Mouse (Mus musculus) CH12.LX (cell line): ENCODE measurements at regions not wholly inside any gene's neighbourhood (a gene's known extent, or its start where the extent isn't known, plus 50 kb on each side); places are given as distances from the start of the nearest gene placed in this dataset.

Experiments used
- DNase-seq: peaks from one replicate; pipeline ENCODE4 v3.0.0-alpha.2; 2013; ENCODE audit errors: extremely low read depth
- H3K27ac ChIP-seq: 2 replicates; pipeline ENCODE4 v1.5.1; 2012; ENCODE audit warnings: low read depth, mild to moderate bottlenecking, control low read depth, moderate library complexity; ENCODE audit not compliant: insufficient read depth
- H3K27me3 ChIP-seq: replicated peaks from 2 replicates; pipeline ENCODE3; 2012; ENCODE audit warnings: inconsistent platforms
- H3K36me3 ChIP-seq, 2 experiments: replicated peaks in 1 of 2; 2 replicates each; pipeline versions ENCODE3 to v1.6.1; 2012; ENCODE audit warnings: inconsistent platforms in 1 of 2, low read length in 1 of 2, mild to moderate bottlenecking in 1 of 2, mixed read lengths in 1 of 2, moderate library complexity in 1 of 2; ENCODE audit not compliant: control insufficient read depth in 1 of 2, insufficient read depth in 1 of 2
- H3K4me1 ChIP-seq, 2 experiments: 2 replicates each; pipeline ENCODE4 v1.6.1; 2012; ENCODE audit warnings: inconsistent platforms in 1 of 2, moderate library complexity in 1 of 2; ENCODE audit not compliant: insufficient read depth in 2 of 2, control insufficient read depth in 1 of 2
- H3K4me2 ChIP-seq: 2 replicates; pipeline ENCODE4 v1.6.1; 2012; ENCODE audit warnings: low read depth, mild to moderate bottlenecking, control low read depth; ENCODE audit not compliant: poor library complexity, insufficient read depth, severe bottlenecking
- H3K4me3 ChIP-seq, 3 experiments: fragments of 150-350 bp in 1 of 3; sonication (generic) in 1 of 3; replicated peaks in 1 of 3; 2 replicates each; pipeline versions ENCODE3 to v1.5.1; 2011 to 2012; ENCODE audit warnings: low read depth in 2 of 3, low read length in 2 of 3, mild to moderate bottlenecking in 2 of 3, moderate library complexity in 2 of 3, control low read depth in 1 of 3, improper control_type of control experiment in 1 of 3, inconsistent platforms in 1 of 3, mixed read lengths in 1 of 3; ENCODE audit not compliant: poor library complexity in 1 of 3
- H3K79me2 ChIP-seq: replicated peaks from 2 replicates; pipeline ENCODE4 v1.6.1; 2012; ENCODE audit warnings: mild to moderate bottlenecking, moderate library complexity; ENCODE audit not compliant: control insufficient read depth, poor library complexity, insufficient read depth, severe bottlenecking; ENCODE audit errors: extremely low read depth
- H3K9ac ChIP-seq: 2 replicates; pipeline ENCODE4 v1.6.1; 2012; ENCODE audit warnings: low read depth, mild to moderate bottlenecking, control low read depth, moderate library complexity; ENCODE audit not compliant: insufficient read depth
- H3K9me3 ChIP-seq: replicated peaks from 2 replicates; pipeline ENCODE3; 2012; ENCODE audit warnings: low read length, inconsistent platforms, mixed read lengths
- CHD2 ChIP-seq: IDR thresholded peaks from 2 replicates; pipeline ENCODE4 v1.6.1; 2011; ENCODE audit warnings: low read length, improper control_type of control experiment
- E2F4 ChIP-seq: IDR thresholded peaks from 2 replicates; pipeline ENCODE4 v1.6.1; 2011; ENCODE audit warnings: low read depth, low read length, improper control_type of control experiment; ENCODE audit not compliant: insufficient replicate concordance
- ELF1 ChIP-seq: IDR thresholded peaks from 2 replicates; pipeline ENCODE4 v1.6.1; 2014; ENCODE audit warnings: low read depth, mild to moderate bottlenecking, inconsistent platforms, low read length, improper control_type of control experiment
- HCFC1 ChIP-seq: IDR thresholded peaks from 2 replicates; pipeline ENCODE4 v1.6.1; 2012; ENCODE audit warnings: low read depth, mild to moderate bottlenecking, inconsistent platforms, low read length, improper control_type of control experiment
- IRF4 ChIP-seq: IDR thresholded peaks from 2 replicates; pipeline ENCODE4 v1.6.1; 2014; ENCODE audit warnings: low read depth, mild to moderate bottlenecking, inconsistent platforms, low read length, improper control_type of control experiment
- JUN ChIP-seq: IDR thresholded peaks from 2 replicates; pipeline ENCODE4 v1.6.1; 2011; ENCODE audit warnings: low read depth, mild to moderate bottlenecking, low read length, improper control_type of control experiment, moderate library complexity; ENCODE audit not compliant: insufficient read depth
- JUND ChIP-seq: conservative IDR thresholded peaks from 2 replicates; pipeline ENCODE4 v1.6.1; 2011; ENCODE audit warnings: low read depth, low read length, improper control_type of control experiment
- MAFK ChIP-seq: IDR thresholded peaks from 2 replicates; pipeline ENCODE4 v1.6.1; 2011; ENCODE audit warnings: low read length, improper control_type of control experiment; ENCODE audit not compliant: insufficient replicate concordance
- MYC ChIP-seq: IDR thresholded peaks from 2 replicates; pipeline ENCODE4 v1.6.1; 2011; ENCODE audit warnings: low read depth, mild to moderate bottlenecking, improper control_type of control experiment, low read length
- NELFE ChIP-seq: IDR thresholded peaks from 2 replicates; pipeline ENCODE4 v1.6.1; 2011; ENCODE audit warnings: low read depth, low read length, improper control_type of control experiment
- PAX5 ChIP-seq: IDR thresholded peaks from 2 replicates; pipeline ENCODE4 v1.6.1; 2012; ENCODE audit warnings: low read length, inconsistent platforms, mixed read lengths
- POLR2A ChIP-seq: IDR thresholded peaks from 2 replicates; pipeline ENCODE4 v1.6.1; 2011; ENCODE audit warnings: low read depth, mild to moderate bottlenecking, improper control_type of control experiment, low read length
- POLR2AphosphoS2 ChIP-seq: IDR thresholded peaks from 2 replicates; pipeline ENCODE4 v1.6.1; 2011; ENCODE audit warnings: low read depth, low read length, improper control_type of control experiment
- RAD21 ChIP-seq: IDR thresholded peaks from 2 replicates; pipeline ENCODE4 v1.6.1; 2011; ENCODE audit warnings: low read depth, mild to moderate bottlenecking, low read length, improper control_type of control experiment, moderate library complexity
- RCOR1 ChIP-seq: conservative IDR thresholded peaks from 2 replicates; pipeline ENCODE4 v1.6.1; 2012; ENCODE audit warnings: low read depth, mild to moderate bottlenecking, inconsistent platforms, low read length, improper control_type of control experiment
- SIN3A ChIP-seq: IDR thresholded peaks from 2 replicates; pipeline ENCODE4 v1.6.1; 2012; ENCODE audit warnings: low read length, improper control_type of control experiment, inconsistent platforms
- TBP ChIP-seq: conservative IDR thresholded peaks from 2 replicates; pipeline ENCODE4 v1.6.1; 2011; ENCODE audit warnings: low read depth, low read length, improper control_type of control experiment
- UBTF ChIP-seq: IDR thresholded peaks from 2 replicates; pipeline ENCODE4 v1.6.1; 2012; ENCODE audit warnings: low read depth, mild to moderate bottlenecking, inconsistent platforms, low read length, improper control_type of control experiment, moderate library complexity
- USF1 ChIP-seq: IDR thresholded peaks from 2 replicates; pipeline ENCODE4 v1.6.1; 2014; ENCODE audit warnings: low read depth, mild to moderate bottlenecking, inconsistent platforms, low read length, improper control_type of control experiment
- ZMIZ1 ChIP-seq: IDR thresholded peaks from 2 replicates; pipeline ENCODE4 v1.6.1; 2012; ENCODE audit warnings: low read depth, mild to moderate bottlenecking, inconsistent platforms, low read length, improper control_type of control experiment
- dilution Hi-C: fragments of 300-500 bp; cut with MboI; formaldehyde crosslinking; loops from 2 replicates; pipeline ENCODE4 v1.14.3; 2020; ENCODE audit warnings: low sequenced_read_pairs; ENCODE audit not compliant: extremely low pct_unique_long_range_greater_than_20kb, extremely low pct_ligation_motif_present
- in situ Hi-C: fragments of 300-500 bp; cut with MboI; formaldehyde crosslinking; loops from 3 replicates; pipeline ENCODE4 v1.14.3; 2019; ENCODE audit warnings: low sequenced_read_pairs, low pct_ligation_motif_present, low pct_unique_long_range_greater_than_20kb, mixed read lengths

DNA sequence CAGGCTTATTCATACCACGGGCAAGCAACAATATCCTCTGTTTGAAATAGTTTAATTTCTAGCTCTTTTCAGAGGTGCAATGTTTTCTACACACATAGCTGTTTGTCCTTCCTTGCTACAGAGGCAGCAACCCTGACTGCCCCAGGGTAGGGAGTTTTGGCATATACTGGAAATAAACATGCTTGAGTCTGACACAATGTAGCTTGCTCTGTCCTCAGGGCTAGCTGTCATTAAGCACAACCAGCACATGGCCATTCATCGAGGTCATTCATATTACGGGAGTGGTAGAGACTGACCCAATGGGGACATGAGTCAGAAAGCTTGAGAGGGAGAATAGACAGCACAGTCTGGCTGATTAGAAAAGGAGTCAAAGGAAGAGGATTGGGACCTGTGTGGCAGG lies 677.8 kb downstream of the Zfp619 start:
- TF ChIP-seq SIN3A (no peak), ZMIZ1 (no peak), CHD2 (no peak), RAD21 (no peak), IRF4 (no peak), MAFK (no peak), TBP (no peak)
- H3K4me3 ChIP-seq: no peak overlapping the region
- in situ Hi-C loops: no loop called here
- H3K36me3 ChIP-seq: no peaks in the 10 kb centered on the region
- no peaks in the 10 kb centered on the region for H3K27me3 ChIP-seq
- DNase-seq: no peak
- H3K79me2 ChIP-seq: no peaks in the 10 kb centered on the region
- no peak overlapping the region for H3K4me2 ChIP-seq
- H3K9ac ChIP-seq: no peak overlapping the region
- no peak overlapping the region for H3K27ac ChIP-seq
- H3K9me3 ChIP-seq: no peaks in the 10 kb centered on the region
- H3K4me1 ChIP-seq: no peaks in the 10 kb centered on the region
- dilution Hi-C loops: no loop called here

DNA sequence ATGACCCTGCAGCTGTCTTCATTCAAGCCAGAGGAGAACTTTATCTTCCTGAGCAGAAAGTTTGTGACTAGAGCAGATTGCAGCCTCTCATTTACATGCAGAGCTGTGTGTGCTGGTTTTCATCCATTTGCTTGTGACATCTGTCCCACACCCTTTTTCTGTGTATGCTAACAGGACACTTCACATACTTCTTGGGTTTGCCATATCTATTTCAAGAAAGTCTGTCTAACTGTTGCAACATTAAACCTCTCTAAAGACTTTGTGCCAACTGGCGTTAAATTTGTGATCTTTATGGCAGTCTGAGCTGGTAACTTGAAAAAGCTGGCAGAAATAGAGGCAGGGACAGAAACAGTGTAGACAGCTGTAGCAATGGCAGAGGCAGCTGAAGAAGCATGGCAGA lies 685.0 kb downstream of the Zfp619 start:
- no peak overlapping the region for H3K27ac ChIP-seq
- no peaks in the 10 kb centered on the region for H3K4me1 ChIP-seq
- in situ Hi-C loops (no loop called here), dilution Hi-C loops (no loop called here)
- no peaks in the 10 kb centered on the region for H3K27me3 ChIP-seq
- TF ChIP-seq RCOR1: no peak
- TF ChIP-seq JUN: no peak
- TF ChIP-seq MAFK: no peak
- TF ChIP-seq POLR2A: no peak
- TF ChIP-seq UBTF: no peak
- TF ChIP-seq JUND: no peak
- no peak for TF ChIP-seq RAD21
- TF ChIP-seq PAX5: no peak
- no peak for TF ChIP-seq NELFE
- TF ChIP-seq E2F4: no peak
- TF ChIP-seq MYC: no peak
- TF ChIP-seq HCFC1: no peak
- TF ChIP-seq USF1: no peak
- no peak for TF ChIP-seq CHD2
- no peak for TF ChIP-seq ZMIZ1
- TF ChIP-seq ELF1: no peak
- no peak for TF ChIP-seq POLR2AphosphoS2
- H3K9me3 ChIP-seq: no peaks in the 10 kb centered on the region
- no peaks in the 10 kb centered on the region for H3K79me2 ChIP-seq
- no peak overlapping the region for H3K9ac ChIP-seq
- no peak overlapping the region for H3K4me3 ChIP-seq
- no peak for DNase-seq
- no peak overlapping the region for H3K4me2 ChIP-seq
- H3K36me3 ChIP-seq: no peaks in the 10 kb centered on the region
